Mouse (Mus musculus) heart, adult 9 months (tissue): Measurements from ENCODE around the gene Tnfsf13.
A peak's percentile ranks its signal among the peaks of the same experiment; 100 is the strongest.

Experiments used
- DNase-seq, 2 experiments: peaks; one replicate each; pipeline ENCODE4 v3.0.0; 2022; ENCODE audit warnings: low spot score in 2 of 2

Gene Tnfsf13

DNA sequence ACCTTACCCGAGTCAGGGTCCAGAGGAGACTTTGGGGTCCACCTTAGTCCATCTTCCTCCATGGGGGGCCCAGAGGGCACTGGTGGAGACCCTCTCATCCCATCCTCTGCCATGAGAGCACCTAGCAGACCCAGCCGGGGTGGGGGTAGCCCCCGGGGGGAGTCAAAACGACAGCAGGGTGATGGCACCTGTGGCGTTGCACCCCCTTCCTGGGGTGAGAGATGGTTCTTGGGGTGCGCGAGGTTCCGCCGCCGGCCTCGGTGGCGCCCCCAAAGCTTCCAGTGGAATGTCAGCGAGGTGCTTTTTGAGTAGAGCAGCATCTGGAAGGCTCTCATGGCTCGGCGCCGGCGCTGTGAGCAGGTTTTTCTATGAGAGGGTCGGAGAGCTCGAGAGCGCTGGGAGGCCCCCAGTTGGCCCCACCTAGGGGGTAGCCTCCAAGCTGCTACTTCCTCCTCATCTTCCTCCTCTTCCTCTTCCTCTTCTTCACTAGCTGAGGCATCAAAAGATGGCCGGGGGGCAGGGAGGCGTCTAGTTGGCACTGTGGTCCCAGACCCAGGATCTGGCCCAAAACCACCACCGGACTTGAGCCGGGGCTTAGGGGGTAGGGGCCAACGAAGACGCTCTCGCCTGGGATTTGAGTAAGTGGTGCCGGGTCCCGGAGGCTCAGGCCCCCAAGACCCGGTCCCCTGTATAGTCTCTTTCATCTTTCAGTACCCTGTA is 5.3 kb downstream of the Tnfsf13 start:
- no peak for DNase-seq

DNA sequence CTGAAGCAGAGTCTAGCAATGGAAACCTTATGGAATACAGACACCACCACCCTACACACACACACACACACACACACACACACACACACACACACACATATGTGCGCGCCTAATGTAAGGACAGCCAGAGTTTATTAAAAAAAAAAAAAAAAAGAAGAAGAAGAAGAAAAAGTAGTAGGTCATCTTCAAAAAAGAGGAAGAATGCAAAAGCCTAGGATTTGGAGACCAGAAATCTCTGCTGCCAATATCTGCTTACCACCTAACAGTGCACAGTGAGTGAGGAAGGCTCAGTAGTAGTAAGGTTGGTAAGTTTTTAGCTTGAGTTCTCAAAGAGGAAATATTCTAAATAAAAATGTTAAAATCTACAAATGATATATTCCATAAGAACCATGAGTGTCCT is 6.4 kb downstream of the Tnfsf13 start:
- DNase-seq = no peak

DNA sequence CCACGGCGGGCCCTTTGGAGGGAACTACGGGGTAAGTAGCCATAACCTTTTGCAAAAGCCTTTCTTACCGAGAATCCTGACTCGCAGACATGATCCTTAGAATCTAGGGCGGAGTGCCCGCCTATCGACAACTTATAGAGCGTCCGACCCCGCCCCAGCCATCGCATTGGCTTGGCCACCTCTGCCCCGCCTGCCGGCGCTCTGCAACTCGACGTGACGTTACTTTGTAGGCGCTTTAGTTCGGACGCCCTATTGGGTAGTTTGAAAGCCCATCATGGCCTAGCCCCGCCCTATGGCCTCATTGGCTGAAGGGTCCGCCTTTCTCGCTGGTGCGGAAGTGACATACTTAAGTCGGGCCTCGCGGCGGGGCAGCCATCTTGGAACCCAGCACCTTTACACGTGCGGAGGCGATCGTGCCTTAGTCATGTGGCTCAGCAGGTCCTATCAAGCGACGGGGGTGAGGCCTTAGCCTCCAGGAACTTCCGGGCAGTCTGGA is 13.3 kb downstream of the Tnfsf13 start, which contains the start of gene Eif4a1:
Eif4a1 (minus strand) TSS at position 213 of the 496 bp plus-strand sequence.
- DNase-seq = peak; percentile 100

DNA sequence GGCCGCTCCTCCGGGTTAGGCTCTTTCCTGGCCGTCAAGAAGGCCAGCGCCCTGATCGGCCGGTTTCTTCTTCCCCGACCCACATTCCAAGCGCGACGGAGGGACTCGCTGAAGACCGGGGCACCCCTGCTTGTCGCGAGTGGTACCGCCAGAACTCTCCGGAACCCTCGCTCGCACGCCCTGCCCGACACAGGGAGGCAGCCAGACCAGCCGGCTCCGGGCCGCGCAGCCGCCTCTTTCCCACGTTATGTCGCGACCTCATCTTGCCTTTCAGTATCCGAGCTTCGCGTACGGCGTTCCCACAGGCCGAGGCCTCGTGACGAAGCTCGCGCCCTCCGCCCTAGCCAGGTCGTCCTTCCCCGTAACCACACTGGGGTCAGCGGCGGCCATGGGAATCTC is 13.9 kb downstream of the Tnfsf13 start:
- DNase-seq = no peak

DNA sequence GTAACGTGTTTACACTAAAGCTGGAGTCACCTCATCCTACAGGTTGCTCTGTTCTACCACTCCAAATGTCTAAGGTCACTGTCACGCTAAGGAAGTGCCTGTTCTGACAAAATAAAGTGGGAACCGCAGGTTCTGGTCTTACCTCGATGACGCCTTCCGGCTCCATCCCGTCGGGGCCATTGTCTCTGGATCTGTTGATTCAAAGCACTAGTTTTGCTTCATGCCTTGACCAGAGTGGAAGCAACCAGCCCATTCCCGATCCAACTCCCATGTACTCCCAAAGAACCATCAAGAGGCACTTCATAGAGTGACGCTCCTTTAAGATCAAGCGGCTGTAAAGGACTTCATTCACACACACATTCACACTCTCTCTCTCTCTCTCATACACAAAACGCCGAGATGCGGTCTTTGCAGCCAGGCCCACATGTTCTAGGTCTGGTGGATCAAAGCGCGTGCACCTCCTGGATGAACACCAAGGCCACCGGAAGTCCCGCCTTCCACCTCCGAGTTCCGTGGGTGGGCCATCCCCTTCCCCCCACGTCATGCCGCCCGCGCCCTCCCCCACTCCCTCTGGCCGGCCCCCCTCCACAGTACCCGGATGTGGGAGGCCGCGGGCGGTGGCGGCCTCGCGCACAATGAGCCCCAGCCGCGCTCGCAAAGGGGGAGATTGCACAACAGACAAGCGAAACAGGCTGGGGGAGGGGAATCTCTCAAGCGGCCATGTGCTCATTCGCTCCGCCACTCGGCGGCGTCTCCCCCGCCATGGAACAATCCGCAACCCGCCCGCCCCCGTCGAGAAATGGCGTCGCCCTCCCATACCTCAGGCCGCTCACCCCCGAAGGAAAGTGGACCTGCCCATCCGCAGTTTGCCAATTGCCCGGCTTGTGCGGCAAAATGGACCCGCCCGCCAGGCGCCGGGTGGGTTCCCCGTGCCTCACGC is 14.5 kb downstream of the Tnfsf13 start:
- DNase-seq = peak; percentile 93 to 94

DNA sequence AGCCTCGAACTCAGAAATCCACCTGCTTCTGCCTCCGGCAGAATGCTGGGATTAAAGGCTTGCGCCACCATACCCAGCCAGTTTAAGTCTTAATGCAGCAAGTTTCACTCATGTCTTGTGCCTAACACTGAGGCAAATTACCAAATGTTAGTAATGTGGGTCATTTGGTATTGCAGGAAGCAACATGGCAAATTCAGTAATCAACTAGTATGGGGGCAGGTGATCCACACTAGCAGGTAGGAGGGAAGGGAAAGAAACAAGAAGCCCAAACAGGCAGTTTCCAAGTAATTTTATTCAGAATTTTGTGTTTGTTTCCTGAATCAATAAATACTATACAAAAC is 18.9 kb downstream of the Tnfsf13 start:
- no peak for DNase-seq

DNA sequence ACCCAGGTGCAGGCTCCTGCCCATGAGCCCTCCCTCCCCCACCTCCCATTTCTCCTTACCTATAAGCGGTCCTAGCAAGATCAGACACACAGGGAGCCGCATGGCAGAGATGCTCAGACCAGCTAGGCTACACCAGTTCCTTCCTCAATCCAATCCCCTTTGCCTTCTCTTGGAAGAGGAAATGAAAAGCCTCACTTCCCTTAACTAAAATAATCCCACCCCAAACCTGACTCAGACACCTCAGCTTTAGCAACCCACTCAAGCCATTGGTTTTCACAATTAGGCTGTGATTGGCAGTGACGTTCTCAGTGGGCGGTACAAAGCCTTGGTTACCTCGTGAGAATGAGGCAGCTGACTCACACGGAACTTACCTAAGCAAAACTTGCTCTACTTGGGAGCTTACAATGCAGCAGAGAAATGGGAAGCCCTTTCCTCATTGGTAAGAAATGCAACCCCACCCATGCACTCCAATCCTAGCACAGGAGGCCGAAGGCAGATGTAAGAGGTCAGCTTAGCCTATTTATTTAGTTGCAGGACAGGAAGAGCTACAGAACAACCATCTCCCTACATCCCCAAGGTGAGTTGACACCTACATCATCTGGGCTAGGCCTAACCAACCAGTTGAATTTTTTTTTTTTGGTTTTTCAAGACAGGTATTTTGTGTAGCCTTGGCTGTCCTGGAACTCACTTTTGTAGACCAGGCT is 19.5 kb downstream of the Tnfsf13 start, which contains the start of gene Cd68:
Cd68 (minus strand) TSS at position 193 of the 704 bp plus-strand sequence.
- peak; percentile 57 to 69 for DNase-seq

DNA sequence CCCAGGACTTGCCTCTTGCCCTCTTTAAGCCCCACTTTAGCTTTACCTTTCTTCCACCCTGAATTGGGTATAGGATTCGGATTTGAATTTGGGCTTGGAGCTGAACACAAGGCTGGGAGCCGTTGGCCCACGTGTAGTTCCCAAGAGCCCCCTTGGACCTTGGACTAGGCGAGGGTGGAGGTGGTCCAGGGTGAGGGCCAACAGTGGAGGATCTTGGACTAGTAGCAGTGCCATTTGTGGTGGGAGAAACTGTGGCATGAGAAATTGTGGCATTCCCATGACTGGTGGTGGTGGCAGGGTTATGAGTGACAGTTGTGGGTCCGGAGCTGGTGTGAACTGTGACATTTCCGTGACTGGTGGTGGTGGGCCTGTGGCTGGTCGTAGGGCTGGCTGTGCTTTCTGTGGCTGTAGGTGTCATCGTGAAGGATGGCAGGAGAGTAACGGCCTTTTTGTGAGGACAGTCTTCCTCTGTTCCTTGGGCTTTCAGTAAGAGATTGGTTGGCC is 20.1 kb downstream of the Tnfsf13 start:
- no peak for DNase-seq

DNA sequence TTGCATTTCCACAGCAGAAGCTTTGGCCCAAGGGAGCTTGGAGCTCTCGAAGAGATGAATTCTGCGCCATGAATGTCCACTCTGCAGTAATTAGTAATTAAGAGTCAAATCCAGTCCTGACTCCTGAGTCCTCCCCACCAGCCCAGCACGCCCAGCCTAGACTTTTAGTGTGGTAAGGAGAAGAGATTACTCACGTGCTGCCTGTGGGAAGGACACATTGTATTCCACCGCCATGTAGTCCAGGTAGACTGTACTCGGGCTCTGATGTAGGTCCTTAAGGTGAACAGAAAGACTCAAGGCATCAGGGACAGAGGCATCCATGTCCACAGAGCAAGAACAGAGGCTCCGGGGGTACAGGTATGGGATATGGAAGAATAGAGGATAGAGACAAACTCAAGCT is 20.7 kb downstream of the Tnfsf13 start:
- no peak for DNase-seq

DNA sequence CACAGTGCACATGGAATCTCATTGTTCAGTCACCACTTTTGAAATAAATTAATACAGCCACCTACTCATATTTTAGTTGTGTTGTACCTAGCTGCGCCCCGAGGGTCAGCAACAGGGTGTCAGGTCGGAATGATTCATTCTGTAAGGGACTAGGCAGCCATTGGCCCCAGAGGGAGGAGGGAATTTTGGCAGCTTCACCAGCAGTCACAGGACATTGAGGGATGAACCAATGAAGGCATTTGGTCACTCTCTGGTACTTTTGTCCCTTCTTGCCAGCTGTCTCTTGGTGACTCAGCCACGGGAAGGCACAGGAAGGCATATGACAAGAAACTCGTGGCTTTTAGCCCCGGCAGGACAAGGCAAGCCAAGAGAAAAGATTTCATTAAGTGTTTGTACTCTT is 21.8 kb downstream of the Tnfsf13 start:
- DNase-seq = peak; percentile 39 to 50

DNA sequence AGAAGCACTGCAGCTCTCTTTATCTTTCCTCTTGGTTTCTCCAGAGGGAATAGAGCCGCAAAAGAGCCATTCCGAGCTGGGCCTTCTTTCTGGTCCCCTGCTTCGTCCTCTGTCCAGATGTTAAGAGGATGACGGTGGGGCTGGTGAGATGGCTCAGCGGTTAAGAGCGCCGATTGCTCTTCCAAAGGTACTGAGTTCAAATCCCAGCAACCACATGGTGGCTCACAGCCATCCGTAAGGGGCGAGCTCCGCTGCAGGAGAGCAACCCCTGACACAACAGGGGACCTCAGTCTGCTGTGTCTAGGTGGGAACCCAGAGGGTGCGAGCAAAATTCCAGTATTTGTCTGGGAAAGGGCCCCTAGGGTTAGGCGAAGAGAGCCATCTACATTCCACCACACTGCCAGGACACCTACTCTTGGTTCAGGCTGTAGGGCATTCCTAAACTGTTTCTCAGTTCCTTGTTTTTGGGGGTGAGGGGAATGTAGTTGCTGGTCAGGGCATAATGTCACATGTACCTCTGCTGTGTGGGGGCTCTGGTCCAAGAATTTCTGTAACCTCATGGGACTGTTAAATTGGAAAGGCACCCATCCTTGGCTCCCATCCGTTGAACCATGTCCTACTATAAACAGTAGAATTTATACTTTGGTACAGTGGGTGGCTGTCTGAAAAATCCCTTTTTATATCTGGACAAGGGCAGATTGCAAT is 22.5 kb downstream of the Tnfsf13 start:
- DNase-seq = peak in 1 of 2 experiments; percentile 30

DNA sequence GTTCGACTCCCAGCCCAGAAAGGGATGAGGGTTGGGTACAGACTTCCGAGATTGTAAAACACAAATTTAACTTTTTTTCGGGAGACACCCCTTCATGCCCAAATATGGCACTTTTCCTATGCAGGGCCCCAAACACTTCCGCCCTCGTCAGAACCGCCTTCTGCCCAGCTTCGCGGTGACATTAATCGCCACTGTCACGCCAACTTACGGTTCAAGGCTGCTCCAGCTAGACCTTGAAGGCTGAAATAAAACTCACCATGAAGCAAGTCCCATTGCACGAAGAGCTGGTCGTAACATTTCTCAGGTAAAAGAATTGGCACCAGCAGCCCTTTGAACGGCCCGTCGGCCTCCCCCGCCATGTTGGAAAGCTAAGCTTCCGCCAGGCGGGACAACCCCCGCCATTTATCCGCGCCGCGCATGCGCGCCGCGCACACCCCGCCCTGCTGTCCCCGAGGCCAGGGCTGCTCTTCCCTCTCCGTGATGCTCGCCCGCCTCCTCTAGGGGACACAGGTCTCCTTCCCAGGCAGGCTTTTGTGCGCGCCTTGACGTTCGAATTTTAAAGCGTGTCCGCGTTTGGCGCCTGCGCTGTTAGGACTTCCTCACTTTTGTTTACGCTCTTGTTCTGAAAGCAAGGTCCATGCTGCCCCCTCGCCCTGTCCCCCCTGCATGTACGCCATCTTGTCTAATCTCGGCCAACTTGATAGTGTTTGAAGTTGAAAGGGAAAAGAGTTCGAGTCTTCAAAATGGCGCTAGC is 23.2 kb downstream of the Tnfsf13 start, which contains the start of gene Mpdu1:
Mpdu1 (minus strand) TSS at position 430 of the 754 bp plus-strand sequence.
- DNase-seq = peak; percentile 95 to 97

DNA sequence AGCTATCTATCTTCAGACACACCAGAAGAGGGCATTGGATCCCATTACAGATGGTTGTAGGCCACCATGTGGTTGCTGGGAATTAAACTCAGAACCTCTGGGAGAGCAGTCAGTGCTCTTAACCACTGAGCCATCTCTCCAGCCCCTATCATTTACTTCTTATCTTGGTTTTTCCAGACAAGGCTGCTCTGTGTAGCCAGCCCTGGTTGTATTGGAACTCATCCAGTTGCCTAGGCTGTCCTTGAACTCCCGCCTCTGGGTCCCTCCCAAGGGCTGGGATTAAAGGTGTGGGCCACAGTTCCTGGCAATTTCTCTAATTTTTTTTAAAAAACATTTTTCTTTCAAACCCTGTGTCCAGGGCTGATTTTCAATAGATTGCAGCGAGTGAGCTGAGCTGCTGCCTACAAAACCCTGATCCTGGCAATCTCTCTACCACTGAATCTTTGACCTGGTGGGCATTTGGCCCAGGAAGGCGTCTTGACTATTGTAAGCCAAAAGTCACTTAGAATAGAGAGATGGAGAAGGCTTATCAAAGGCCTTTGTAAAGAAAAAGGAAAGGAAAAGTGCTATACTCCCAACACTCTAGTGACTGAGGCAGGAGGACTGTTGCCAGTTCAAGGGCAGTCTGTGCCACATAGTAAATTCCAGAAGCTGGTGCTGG is 24.2 kb downstream of the Tnfsf13 start:
- DNase-seq = no peak

DNA sequence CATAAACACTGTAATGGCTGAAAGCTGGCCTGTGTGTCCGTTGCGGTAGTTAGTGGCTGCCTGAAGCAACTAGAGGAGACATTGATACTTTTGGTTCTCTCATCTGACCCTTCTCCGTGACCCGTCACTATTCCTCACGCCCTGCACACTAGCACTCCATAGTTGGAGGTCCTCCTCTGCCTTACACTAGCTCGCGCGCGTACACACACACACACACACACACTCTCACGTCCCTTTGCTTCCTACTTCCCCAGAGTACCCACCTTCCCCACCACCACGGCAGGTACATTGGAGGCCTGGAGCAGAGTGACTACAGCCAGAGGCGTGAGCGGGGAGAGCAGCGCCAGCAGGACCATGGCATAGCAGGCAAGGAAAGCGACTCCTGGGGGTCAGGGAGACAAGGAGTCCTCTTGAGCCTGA is 28.1 kb downstream of the Tnfsf13 start:
- no peak for DNase-seq

DNA sequence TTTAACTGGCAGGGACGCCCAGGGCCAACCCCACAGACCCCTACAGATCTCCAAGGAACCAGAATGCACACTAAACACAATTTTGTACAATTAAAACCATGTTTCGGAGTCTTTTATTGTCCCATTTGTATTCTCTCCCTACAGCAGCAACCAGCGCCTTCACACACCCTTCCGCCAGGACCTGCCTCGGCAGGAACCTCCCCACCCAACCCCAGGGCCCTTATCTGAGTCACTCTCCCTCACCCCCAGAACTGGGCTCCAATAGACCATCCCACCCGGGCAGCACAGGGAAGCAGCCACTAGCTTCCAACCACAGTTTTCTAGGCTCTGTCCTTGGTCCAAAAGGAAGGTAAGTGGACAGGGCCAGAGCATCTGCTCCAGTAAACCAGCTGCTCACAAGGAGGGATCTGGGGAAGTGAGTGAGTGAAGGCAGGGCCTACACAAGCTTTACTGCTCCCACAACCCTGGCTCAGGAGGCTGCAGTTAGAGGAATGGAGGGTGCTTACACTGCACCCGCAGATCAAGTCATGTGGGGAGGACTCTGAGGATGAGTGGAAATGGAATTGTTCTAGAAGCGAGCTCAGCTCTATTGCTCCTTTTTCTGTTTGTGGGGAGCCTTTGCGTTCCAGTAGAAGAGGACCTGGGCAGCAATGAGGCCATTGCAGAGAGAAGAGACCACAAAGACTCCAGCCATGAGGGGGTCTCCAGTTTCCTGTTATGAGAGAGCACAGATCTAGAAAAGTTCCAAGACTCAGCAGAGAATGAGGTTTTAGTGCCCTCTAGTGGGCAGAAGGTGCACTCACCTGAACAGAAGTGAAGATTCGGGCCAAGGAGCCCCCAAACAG is 28.7 kb downstream of the Tnfsf13 start:
- DNase-seq = peak in 1 of 2 experiments; percentile 42

DNA sequence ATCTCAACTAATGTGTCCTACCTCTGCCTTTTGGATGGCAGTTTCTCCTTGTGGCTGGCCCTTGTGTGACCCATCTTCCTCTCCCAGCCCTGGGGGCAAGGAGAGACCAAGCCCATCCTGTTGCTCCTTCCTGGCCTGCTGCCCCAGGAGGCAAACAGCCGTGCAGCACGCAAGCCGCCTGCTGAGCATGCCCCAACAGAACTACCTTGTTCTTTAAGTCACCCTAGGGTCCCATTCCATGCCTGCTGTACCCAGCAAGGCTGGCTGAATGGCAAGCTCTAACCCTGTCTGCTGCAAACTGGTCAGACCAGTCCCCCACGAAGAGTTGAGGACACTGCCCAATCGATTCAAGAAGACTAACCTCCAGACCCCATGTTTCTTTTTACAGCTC is 29.5 kb downstream of the Tnfsf13 start:
- no peak for DNase-seq

DNA sequence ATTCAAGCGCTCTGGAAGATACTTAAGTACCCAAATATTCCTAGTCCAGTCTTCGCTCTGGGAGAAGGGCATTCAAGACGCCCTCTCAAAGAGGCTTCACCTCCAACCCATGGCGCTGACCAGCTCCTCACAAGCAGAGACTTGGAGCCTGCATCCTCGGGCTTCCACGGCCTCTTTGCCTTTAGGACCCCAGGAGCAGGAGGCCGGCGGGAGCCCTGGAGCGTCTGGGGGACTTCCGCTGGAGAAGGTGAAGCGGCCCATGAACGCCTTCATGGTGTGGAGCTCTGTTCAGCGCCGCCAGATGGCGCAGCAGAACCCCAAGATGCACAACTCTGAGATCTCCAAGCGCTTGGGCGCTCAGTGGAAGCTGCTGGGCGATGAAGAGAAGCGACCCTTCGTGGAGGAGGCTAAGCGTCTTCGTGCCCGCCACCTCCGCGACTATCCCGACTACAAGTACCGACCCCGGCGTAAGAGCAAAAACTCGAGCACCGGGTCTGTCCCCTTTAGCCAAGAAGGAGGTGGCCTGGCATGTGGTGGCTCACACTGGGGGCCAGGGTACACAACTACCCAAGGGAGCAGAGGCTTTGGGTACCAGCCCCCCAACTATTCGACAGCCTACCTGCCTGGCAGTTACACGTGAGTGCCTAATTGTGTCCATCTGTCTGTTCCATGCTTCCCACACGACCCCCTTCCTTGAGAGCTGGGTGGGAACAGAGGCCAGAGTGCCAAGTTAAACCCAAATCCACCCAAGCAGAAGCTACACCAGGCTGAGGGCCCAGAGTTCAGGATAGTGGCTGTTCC is 30.1 kb downstream of the Tnfsf13 start, which contains the start of gene Sox15:
Sox15 (plus strand) TSS at position 51 of the 801 bp plus-strand sequence.
- DNase-seq = peak; percentile 27 to 58

DNA sequence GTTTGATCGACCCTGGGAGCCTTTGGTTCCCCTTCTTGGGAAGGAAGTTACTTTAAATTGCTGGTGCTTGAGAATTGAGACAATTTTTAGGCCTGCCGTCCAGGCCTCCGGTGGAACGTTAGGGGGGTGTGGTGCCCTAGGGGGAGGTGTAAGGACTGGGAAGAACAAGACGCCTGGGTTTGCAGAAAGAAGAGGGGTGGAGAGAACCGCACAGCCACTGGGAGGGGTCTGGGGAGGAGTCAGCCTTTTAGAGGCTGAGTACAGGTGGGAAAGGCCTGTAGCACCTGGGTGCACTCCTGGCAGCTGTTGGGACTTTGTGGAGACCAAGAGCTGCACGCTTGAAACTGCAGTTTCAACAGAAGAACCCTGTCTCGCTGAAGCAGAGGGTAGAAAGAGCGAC is 30.8 kb downstream of the Tnfsf13 start:
- no peak for DNase-seq
